Mouse (Mus musculus): ENCODE measurements at regions not wholly inside any gene's neighbourhood (a gene's known extent, or its start where the extent isn't known, plus 50 kb on each side); places are given as distances from the start of the nearest gene placed in this dataset.

DNA sequence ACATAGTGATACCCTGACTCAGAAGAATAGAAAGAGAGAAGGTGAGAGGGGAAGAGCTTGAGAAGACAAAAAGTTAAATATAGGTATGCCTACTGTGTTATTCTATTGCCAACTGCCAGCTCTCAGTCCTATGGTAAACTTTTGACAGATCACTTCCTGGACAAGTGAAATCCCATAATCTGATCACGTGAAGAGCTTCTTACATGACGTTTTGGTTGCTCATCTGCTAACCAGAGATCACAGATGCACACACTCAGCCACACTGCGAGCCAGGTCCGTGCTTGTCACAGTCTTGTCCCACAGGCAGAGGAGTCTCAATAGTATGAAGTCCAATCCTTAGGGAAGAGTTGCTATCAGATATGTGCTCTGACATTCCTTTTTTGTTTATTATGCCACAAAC is 147.8 kb upstream of the Zfp703 start:
- DNase-seq = no peak

DNA sequence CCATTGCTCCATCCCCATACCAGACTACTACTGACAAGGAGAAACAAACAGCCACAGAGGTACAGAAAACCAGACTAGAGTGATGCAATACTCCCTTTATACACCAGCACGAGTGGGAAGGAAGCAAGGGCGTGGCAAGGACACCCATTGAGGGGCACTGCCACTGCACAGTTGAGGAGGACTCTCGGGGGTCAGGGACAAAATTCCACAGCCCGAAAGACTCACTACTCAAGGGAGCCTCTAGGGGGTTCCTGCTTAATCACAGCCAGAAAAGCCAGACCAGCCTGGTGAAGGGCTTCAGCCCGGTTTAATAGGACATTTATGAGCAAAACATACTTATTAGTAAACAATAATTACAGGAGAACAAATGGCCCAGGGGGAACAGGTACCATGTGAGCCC is 146.0 kb upstream of the Zfp703 start:
- no peak for DNase-seq

DNA sequence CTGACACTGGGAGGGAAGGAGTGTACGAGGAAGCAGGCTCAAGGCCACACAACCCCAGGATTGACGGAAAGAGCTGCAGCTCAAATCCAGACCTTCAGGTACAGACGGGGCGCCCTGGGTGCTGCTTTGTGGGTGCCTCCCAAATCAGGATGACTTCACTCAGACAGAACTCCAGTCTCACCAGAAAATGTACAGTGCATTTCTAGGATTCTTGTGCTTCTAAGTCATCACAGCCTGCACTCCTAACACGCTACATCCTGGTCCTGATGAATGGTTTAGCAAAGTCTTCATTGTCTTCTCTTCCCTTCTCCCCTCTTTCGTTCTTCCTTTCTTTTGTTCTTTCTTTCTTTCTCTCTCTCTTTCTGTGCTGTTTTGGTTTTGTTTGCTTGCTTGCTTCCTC is 145.3 kb upstream of the Zfp703 start:
- DNase-seq = no peak

DNA sequence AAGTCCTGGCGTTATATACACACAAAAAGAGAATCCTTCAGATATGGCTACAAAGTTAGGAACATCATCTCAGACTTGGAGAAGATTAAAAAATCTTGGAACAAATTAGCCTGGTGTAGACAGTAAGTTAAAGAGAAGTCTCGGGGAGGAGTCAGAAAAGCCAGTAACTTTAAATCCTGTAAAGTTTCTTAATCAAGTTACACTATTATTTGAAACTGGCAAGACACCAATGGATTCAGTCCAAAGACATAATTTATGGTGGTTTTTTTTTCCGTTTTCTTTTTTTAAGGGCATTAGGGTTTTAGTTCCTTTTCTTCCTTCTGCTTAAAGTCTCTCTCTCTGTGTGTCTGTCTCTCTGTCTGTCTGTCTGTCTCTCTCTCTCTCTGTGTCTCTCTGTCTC is 144.6 kb upstream of the Zfp703 start:
- no peak for DNase-seq

DNA sequence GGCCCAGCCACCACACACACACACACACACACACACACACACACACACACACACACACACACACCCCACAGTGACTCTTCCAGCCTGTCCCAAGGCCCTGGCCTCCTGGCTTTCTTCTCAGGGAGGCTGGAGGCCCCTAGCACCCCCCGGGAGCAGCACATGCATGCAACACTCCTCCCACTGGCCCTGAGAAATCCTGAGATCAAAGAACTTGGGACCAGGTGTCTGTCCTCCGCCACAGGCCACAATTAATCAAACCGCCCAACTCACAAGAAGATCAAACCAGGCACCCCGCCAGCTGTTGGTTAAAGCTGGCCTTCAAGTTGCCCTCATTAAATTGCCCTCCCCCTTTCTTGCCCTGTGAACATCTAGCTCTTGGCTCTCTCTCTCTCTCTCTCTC is 143.8 kb upstream of the Zfp703 start:
- no peak for DNase-seq

DNA sequence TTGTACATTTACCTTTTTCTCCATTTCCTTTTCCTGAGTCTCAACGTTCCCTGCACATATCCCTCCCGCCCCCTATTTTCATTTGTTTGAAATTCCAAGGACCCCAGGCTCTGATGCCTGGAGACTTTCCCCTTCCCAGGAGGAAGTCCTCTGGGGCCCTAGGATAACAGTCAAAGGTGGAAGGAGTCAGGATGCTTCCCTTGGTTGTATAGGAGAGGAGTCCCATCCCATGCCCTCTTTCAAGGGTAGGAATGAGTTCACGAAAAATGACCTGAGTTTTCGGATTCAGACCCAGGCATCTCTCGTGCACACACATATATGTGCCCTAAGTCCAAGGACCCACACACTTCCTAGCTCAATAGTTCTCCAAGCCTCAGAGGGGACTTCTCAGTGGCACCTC is 143.3 kb upstream of the Zfp703 start:
- no peak for DNase-seq

DNA sequence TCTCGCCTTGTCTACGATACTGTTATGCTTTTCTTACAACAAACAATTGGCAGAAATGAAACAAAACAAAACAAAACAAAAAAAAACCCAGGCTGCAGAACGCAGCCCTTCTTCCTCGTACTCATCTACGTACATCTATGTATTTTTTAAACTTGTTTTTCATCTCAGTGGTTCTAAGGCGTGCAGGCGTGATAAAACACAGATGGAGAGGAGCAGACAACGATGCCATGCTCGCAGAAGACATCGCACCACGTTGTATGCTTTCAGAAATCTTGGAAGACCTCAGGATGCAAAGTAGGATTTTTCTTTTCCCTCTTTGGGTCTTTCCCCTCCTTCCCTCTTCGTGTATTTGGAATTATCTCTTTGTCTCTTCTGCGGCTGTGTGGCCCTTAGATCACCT is 142.5 kb upstream of the Zfp703 start:
- DNase-seq = no peak

DNA sequence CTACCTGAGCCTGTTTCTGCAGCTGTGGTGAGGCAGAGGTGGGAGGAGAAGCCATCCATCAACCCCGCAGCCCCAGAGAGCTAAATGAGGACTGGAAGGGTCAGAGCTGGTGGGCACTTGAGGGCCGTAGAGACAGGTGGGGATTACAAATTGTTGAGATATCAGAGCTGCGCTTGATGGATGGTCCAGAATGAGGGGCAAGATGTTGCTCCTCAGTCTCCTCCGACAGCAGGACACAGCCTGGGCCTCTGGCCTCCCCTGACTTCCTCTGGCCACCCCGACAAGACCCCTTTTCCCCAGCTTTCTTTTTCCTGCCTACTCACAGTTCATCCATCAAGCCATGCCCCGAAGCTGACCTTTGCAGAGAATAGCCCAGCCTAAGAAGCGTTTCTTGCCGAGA is 142.0 kb upstream of the Zfp703 start:
- DNase-seq = no peak

DNA sequence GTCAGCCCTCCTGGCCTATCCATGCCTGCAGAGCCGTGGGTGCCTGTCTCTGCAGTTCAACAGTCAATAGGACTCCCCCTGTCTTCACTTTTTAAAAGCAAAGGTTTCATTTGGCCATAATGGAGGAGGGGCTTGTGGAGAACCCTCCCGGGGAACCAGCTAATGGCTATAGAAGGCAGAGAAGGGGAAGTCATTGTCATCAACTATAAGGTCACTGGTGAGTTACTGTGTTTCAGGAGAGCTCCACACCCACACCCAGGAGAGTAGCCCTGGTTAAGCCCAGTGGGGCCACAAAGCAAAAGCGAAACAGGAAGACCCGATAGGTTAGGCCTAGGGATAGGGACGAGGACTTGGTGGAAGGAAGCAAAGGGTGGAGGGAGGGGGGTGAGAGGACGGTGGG is 141.5 kb upstream of the Zfp703 start:
- no peak for DNase-seq

DNA sequence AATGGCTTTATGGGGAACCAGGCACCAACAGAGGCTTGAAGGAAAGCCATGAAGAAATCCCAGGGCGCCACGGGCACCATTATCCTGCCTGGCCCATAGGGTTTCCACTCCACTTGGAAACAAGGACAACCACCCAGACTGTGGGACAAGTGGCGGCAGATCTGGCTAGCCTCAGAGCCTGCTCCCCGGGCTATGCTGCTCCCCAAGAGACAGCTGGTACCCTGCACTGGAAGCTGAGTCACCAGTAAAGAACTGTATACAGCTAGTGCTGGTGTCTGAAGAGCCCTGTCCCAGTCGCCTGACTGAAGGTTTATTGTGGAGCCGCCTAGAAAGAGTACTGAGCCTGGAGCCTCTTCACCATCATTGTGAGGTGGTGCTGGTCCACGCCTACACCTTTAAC is 140.6 kb upstream of the Zfp703 start:
- DNase-seq = no peak

DNA sequence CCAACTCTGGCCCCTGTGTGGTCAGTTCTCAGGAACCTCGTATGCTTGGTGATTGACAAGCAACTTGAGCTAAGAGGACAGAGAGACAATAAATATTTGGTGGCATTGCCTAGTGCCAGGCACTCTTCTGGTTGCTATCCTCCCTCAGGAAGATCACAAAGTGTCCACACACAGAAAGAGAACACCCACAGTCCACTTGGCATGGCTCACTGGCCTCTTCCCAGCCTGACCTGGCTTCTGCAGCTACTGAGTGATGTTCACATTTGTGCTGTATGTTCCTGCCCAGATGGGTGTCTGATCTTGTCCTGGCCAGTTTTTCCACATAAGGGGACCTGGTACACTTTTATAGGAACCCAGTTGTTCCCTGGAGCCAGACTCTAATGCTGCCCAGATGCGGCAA is 136.8 kb upstream of the Zfp703 start:
- peak; percentile 79 to 80 for DNase-seq

DNA sequence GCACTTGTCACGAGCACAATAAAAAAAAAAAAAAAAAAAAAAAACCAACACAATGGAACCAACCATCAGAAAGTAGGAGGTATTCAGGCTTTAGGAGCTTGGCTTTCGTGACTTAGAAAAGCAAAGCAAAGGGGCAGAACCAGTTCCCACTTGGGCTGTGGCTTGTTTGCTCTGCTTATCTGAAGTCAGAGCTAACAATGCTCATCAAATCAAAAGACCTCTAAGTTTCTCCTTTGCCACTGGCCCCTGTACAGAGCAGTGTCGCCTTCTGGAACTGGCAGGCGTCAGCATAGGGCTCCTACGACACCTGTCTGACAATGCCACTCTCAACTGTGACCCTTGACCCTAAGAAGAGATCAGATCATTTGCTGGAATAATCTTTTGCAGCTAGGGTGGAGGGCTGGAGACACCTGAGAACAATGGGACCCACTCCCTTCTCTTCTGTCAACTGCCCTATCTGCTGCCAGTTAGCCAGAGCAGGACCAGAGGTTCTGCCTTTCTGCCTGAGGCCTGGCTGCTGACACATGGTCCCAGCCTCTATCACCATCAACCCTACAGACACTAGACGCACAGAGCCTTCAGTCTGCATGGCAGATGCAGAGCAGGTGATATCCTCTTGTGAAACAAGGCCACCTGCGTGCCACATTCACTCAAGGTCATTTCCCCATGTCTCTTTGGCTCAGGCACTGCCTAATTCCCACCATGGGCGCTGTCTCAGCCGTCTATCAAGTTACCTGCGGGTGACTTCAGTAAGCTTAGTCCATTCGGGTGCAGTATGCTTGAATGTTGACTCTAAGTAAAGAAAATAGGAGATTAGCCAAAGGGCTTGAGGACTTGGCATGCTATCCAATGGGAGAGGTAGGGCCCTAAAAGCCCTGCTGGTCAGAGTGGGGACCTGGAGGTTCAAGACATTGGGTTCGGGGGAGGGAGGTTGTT is 136.1 kb upstream of the Zfp703 start:
- no peak for DNase-seq

DNA sequence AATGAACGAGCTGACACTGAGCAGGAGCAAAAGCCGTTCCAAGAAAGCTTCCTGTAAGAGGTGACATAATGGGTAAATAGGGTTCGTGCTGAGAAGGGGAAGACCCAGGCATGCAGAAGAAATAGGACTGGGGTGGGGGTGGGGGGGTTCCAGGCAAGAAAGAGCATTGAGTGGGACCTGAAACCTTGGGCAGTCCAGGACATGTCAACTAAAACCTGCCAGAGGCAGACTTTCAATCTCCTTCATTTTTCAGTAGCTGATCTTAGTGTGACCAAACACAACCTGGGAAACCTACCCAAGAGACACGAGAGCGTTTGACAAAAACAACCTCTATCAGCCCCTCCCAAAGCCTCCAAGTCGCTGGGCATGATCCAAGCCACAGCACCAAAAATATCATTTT is 133.4 kb upstream of the Zfp703 start:
- no peak for DNase-seq

DNA sequence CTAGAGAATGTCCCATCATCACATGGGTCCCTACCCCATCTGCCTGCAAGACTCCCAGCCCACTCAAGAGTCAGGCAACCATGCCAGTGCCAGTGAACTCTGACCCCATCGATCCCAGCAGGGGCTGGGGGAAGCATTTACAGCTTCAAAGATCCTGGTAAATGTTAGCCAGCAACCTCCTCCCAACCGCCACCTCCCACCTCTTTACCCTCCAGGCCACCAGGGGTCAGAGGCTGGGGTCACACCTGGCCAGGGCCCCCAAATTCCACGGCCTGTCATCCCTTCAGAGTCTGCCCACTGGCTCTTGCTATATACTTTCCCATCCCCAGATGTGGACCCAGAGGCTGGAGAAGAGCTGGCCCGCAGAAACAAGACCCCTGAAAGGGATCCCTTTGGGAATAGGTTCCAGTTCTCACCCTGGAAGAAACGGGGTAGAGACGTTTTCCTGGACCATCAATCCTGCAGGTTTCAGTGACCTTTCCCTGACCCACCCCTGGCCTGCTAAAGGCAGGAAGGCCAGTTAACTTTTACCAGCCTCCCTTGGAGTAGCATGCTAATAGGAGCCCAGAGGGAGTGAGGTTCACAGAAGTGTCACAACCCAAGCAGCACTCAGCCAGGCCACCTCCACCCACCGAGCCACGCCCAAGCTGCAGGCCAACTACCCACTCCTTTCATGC is 132.9 kb upstream of the Zfp703 start:
- DNase-seq = no peak

DNA sequence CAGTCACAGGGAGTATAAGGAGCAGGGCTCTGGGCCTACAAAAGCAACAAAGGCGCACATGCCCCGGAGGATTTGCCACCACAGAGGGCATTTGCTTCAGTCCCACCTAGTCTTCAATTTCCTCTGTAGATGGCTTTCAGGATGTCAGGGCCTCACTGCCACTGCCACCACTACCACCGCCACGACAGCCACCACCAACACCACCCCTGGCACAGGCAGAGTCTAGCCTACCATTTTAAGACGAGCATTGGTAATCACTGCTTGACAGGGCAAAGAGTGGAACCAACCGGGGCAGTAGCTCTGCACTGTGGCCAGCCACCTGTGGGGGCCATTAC is 132.3 kb upstream of the Zfp703 start:
- DNase-seq = no peak

DNA sequence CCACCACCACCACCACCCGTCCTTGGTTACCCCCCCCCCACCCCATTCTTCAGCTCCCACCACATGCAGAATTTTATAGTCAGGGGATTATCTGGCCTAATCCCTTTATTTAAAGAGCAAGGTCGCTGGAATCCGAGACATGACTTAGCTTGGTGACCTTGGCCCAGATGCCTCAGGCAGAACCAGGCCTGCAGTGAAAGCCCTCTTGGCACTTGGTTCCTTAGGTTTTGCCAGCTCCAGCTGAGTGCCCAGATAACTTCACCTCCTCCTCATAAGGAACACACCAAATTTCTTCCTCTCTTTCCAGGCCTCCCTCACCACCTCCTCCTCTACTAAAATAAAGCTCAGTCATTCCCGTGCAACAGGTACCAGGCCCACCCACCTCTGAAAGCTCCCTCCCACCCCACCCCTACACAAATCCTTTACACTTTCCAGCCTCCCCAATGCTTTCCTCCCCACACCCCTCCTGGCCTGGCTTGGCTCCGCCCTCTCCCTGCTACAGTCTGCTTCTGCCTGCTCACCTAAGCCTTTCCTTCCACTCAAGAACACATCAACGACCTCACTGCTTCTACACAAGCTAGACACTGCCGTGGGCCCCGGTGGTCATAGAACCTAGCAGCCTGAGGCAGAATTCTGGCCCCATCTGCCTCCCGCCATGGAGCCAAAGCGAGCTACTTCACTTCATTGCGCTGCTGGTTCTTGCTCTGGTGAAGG is 131.5 kb upstream of the Zfp703 start:
- no peak for DNase-seq

DNA sequence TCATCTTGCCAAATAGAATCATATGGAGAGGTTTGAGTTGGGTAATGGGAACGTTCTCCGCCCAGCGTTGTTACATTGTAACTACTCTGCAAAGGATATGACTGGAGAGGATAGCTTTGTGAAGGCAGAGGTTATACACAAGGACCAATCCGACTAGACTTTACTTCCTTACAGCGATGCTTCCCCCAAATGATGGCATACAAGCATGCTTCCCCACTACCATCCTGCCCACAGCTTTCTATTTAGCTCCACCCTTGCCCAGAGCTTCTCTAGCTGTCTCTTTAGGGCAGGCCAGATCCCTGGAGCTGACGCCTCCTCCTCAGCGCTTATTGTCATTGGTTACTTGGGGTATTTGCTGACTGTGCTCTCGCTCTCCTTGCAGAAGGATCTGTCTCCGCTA is 130.1 kb upstream of the Zfp703 start:
- no peak for DNase-seq

DNA sequence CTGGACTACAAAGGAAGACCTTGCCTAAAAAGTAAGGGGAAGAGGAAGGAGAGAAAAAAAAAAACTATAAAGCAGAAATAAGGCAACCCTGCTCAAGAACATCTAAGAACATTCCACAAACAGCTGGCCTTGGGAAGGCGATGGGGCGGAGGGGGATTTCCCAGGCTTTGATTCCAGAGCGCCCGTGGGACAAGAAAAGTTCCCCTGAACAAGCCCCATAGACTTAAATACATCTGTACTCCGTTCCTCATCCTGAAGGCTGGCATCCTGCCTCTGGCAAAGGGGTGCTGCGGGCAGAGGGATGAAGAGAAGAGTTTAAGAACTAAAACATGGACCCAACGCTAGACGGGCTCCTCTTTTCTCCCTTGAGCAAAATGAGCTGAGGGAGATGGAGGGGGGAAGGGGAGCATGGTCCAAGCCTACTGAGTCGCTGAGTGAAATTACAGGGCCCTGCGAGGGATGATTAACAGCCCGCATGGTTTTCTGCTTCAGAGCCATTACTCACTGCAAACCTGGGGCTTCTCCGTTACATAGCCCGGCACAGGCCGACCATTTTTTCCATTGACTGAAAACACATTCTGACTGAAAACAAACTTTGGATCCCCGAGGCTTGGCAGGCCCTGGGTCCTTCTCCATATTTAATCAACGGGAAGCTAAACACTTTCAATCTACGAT is 128.9 kb upstream of the Zfp703 start:
- DNase-seq = no peak

DNA sequence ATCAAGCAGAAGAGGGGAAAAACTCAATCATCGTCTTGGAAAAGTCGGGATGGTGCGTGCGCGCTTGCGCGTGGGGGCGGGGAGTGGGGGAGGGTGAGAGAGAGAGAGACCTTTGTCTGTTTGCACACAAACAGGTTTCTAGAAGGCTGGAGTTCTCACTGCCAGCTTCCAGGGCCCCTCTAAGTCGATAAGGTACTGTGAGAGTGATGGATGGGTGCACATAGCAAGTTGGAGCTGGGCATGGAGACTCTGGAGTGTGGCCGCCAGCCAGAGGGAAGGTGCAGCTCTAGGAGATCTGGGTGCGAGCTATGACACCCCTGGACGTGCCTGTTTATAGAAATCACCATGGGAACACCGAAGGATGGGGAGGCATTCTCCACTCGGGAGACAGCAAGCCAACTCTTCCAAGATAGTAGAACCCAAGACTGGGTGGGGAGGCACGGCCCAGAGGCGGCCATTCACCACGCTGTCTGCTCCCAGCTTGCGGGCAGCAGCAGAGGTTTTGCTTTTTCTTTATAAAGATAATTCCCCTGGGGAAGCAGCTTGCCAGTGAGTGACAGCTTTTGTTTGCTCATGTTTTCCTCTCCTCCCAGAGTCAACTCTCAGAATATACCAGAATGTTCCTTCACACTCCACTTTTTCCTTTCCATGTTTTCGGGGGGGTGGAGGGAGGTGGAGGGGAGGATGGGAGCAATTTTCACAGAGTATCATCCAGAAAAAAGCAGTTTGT is 128.0 kb upstream of the Zfp703 start:
- DNase-seq = no peak

DNA sequence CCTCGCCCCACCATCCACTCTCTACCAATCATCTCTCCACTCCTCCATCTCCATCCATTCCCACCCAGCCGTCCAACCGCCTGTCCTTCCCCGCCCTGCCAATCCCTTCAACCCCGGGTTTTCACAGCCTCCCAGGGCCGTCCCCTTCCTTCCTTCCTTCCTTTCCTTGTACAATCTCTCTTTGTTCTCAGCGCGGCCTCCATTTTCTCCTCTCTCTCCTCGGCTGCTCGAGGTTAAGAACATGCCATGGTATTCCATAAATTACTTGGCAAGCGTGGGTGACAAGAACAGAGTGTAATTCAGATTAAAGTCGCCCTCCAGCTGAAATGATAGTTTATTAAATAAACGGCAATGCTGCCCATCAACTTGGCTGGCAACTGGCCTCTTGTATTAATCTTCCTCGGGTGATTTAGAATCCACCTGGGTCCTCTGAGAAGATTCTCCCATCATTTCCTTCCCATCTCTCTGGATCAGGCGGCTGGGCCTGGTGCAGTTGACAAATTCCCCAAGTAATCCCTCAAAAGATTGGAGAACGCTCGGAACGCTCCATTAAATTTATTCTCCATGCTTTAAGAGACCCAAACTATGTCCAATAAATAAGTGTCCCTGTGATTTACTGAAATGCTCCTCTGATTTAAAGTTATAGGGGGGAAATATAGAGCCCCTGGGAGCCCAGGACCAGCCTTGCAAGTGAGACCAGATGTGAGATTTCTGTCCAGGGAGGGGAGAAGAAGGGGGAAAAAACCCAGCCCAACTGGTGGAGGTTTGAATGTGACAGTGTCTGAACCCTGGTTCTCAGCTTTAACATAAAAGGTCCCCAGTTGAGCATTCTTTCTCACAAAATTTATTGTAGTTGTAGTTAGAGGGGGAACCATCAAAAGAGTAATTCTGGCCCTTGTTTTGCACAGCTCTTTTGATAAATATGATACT is 125.0 kb upstream of the Zfp703 start:
- no peak for DNase-seq

DNA sequence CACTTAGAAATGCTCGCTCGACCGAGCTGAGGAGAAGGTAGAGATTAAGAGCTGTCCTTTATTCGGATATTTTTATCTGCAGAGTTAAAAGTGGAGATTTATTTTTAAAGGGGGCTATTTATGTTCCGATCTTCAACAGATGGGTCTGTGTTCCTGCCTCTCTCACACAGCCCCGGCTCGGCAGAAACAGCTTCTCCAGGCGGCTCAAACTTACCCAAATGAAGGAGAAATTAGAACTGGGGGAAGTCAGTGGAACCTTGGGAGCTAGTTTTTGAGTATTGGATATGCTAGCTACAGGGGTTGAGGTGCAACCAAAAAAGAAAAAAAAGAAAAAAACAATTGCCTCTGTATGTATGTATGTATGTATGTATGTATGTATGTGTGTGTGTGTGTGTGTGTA is 124.2 kb upstream of the Zfp703 start:
- DNase-seq = no peak

Data from cerebellum, adult 18-20 months (tissue).